Mouse (Mus musculus) MEL (cell line): ENCODE data around the gene Aftph. TPM values are rescaled to one million over a fixed set of nuclear protein-coding genes. Genes with fewer than 3 reads are reported as not detected.

Experiments
- DNase-seq: peaks from one replicate; pipeline ENCODE4 v3.0.0; 2011; ENCODE audit warnings: low read depth, low spot score
- H3K27ac ChIP-seq: 2 replicates; pipeline ENCODE4 v1.5.1; 2012; ENCODE audit warnings: low read depth, mild to moderate bottlenecking, control low read depth, low read length, moderate library complexity; ENCODE audit not compliant: control insufficient read depth
- H3K27me3 ChIP-seq, 2 experiments: fragments of 150-350 bp in 1 of 2; sonication (generic) in 1 of 2; 2 replicates each; pipeline ENCODE4 v1.6.1; 2012; ENCODE audit warnings: low read length in 2 of 2, mild to moderate bottlenecking in 2 of 2, improper control_type of control experiment in 1 of 2, moderate library complexity in 1 of 2; ENCODE audit not compliant: insufficient read depth in 2 of 2, control insufficient read depth in 1 of 2
- H3K36me3 ChIP-seq, 2 experiments: 2 replicates each; pipeline ENCODE4 v1.6.1; 2012 to 2014; ENCODE audit warnings: low read length in 2 of 2, improper control_type of control experiment in 1 of 2, inconsistent platforms in 1 of 2, mild to moderate bottlenecking in 1 of 2; ENCODE audit not compliant: insufficient read depth in 2 of 2, control insufficient read depth in 1 of 2
- H3K4me1 ChIP-seq, 2 experiments: fragments of 150-350 bp in 1 of 2; sonication (generic) in 1 of 2; 2 replicates each; pipeline ENCODE4 v1.6.1; 2012; ENCODE audit warnings: low read length in 2 of 2, improper control_type of control experiment in 1 of 2, mild to moderate bottlenecking in 1 of 2; ENCODE audit not compliant: insufficient read depth in 2 of 2, control insufficient read depth in 1 of 2
- H3K4me3 ChIP-seq, 2 experiments: fragments of 150-350 bp in 1 of 2; sonication (generic) in 1 of 2; 2 replicates each; pipeline ENCODE4 v1.5.1; 2012; ENCODE audit warnings: low read depth in 2 of 2, low read length in 2 of 2, mild to moderate bottlenecking in 2 of 2, moderate library complexity in 2 of 2, control low read depth in 1 of 2, improper control_type of control experiment in 1 of 2; ENCODE audit not compliant: control insufficient read depth in 1 of 2, insufficient read depth in 1 of 2
- H3K79me2 ChIP-seq: 2 replicates; pipeline ENCODE4 v1.6.1; 2012; ENCODE audit warnings: mild to moderate bottlenecking, low read length, moderate library complexity; ENCODE audit not compliant: control insufficient read depth, poor library complexity, insufficient read depth
- H3K9ac ChIP-seq: 2 replicates; pipeline ENCODE4 v1.6.1; 2012; ENCODE audit warnings: low read depth, mild to moderate bottlenecking, control low read depth, low read length, moderate library complexity; ENCODE audit not compliant: control insufficient read depth, poor library complexity, severe bottlenecking
- H3K9me3 ChIP-seq: fragments of 150-350 bp; sonication (generic); replicated peaks from 2 replicates; pipeline ENCODE4 v1.6.1; 2012; ENCODE audit warnings: mild to moderate bottlenecking, low read length, improper control_type of control experiment, moderate library complexity; ENCODE audit not compliant: insufficient read depth
- BHLHE40 ChIP-seq: IDR thresholded peaks from 2 replicates; pipeline ENCODE4 v1.6.1; 2012; ENCODE audit warnings: low read depth, mild to moderate bottlenecking, inconsistent platforms, low read length, improper control_type of control experiment, borderline replicate concordance
- CHD1 ChIP-seq: IDR thresholded peaks from 2 replicates; pipeline ENCODE4 v1.6.1; 2012; ENCODE audit warnings: low read depth, mild to moderate bottlenecking, inconsistent platforms, low read length, improper control_type of control experiment
- CTCF ChIP-seq, 3 experiments: IDR thresholded peaks in 2 of 3; conservative IDR thresholded peaks in 1 of 3; 2 replicates each; pipeline ENCODE4 v1.5.1; 2011 to 2012; ENCODE audit warnings: low read length in 3 of 3, low read depth in 2 of 3, mild to moderate bottlenecking in 2 of 3, improper control_type of control experiment in 1 of 3, inconsistent platforms in 1 of 3, mixed read lengths in 1 of 3, moderate library complexity in 1 of 3; ENCODE audit not compliant: control insufficient read depth in 1 of 3, insufficient read depth in 1 of 3, poor library complexity in 1 of 3, severe bottlenecking in 1 of 3
- E2F4 ChIP-seq: IDR thresholded peaks from 2 replicates; pipeline ENCODE4 v1.6.1; 2011; ENCODE audit warnings: low read depth, low read length, improper control_type of control experiment, borderline replicate concordance
- ELF1 ChIP-seq: IDR thresholded peaks from 2 replicates; pipeline ENCODE4 v1.6.1; 2014; ENCODE audit warnings: low read depth, mild to moderate bottlenecking, inconsistent platforms, low read length, improper control_type of control experiment, moderate library complexity
- EP300 ChIP-seq, 2 experiments: IDR thresholded peaks; 2 replicates each; pipeline ENCODE4 v1.6.1; 2011; ENCODE audit warnings: improper control_type of control experiment in 2 of 2, low read length in 2 of 2, low read depth in 1 of 2, mild to moderate bottlenecking in 1 of 2
- ETS1 ChIP-seq: IDR thresholded peaks from 2 replicates; pipeline ENCODE4 v1.6.1; 2012; ENCODE audit warnings: low read depth, mild to moderate bottlenecking, inconsistent platforms, low read length, improper control_type of control experiment, moderate library complexity
- GABPA ChIP-seq: IDR thresholded peaks from 2 replicates; pipeline ENCODE4 v1.6.1; 2012; ENCODE audit warnings: low read depth, mild to moderate bottlenecking, inconsistent platforms, low read length, improper control_type of control experiment, moderate library complexity
- JUND ChIP-seq: IDR thresholded peaks from 2 replicates; pipeline ENCODE4 v1.6.1; 2011; ENCODE audit warnings: low read depth, mild to moderate bottlenecking, improper control_type of control experiment, low read length
- KAT2A ChIP-seq: conservative IDR thresholded peaks from 2 replicates; pipeline ENCODE4 v1.6.1; 2012; ENCODE audit warnings: low read depth, low read length, improper control_type of control experiment, inconsistent platforms
- MAFK ChIP-seq: IDR thresholded peaks from 2 replicates; pipeline ENCODE4 v1.6.1; 2011; ENCODE audit warnings: low read depth, mild to moderate bottlenecking, low read length, improper control_type of control experiment, borderline replicate concordance
- MAX ChIP-seq: IDR thresholded peaks from 2 replicates; pipeline ENCODE4 v1.6.1; 2011; ENCODE audit warnings: low read length, improper control_type of control experiment
- MEF2A ChIP-seq: IDR thresholded peaks from 2 replicates; pipeline ENCODE4 v1.6.1; 2014; ENCODE audit warnings: low read depth, mild to moderate bottlenecking, inconsistent platforms, low read length, improper control_type of control experiment; ENCODE audit not compliant: poor library complexity, insufficient replicate concordance, severe bottlenecking; ENCODE audit errors: extremely low read depth
- MXI1 ChIP-seq: IDR thresholded peaks from 2 replicates; pipeline ENCODE4 v1.6.1; 2011; ENCODE audit warnings: mild to moderate bottlenecking, low read depth, low read length, improper control_type of control experiment
- POLR2A ChIP-seq, 2 experiments: IDR thresholded peaks; 2 replicates each; pipeline ENCODE4 v1.6.1; 2011 to 2012; ENCODE audit warnings: low read length in 2 of 2, mild to moderate bottlenecking in 2 of 2, control low read depth in 1 of 2, improper control_type of control experiment in 1 of 2, low read depth in 1 of 2, moderate library complexity in 1 of 2; ENCODE audit not compliant: control insufficient read depth in 1 of 2, insufficient read depth in 1 of 2, poor library complexity in 1 of 2
- POLR2AphosphoS5 ChIP-seq: IDR thresholded peaks from 2 replicates; pipeline ENCODE4 v1.6.1; 2012; ENCODE audit warnings: low read depth, borderline replicate concordance, mild to moderate bottlenecking, inconsistent platforms, low read length, moderate library complexity, mixed read lengths
- RAD21 ChIP-seq: IDR thresholded peaks from 2 replicates; pipeline ENCODE4 v1.6.1; 2011; ENCODE audit warnings: mild to moderate bottlenecking, low read depth, low read length, improper control_type of control experiment
- RCOR1 ChIP-seq: IDR thresholded peaks from 2 replicates; pipeline ENCODE4 v1.6.1; 2012; ENCODE audit warnings: low read depth, mild to moderate bottlenecking, inconsistent platforms, low read length, improper control_type of control experiment
- SIN3A ChIP-seq: IDR thresholded peaks from 2 replicates; pipeline ENCODE4 v1.6.1; 2012; ENCODE audit warnings: low read length, improper control_type of control experiment, inconsistent platforms
- TBP ChIP-seq: IDR thresholded peaks from 2 replicates; pipeline ENCODE4 v1.8.0; 2011; ENCODE audit warnings: low read depth, low read length, improper control_type of control experiment
- TCF12 ChIP-seq: IDR thresholded peaks from 2 replicates; pipeline ENCODE4 v1.6.1; 2014; ENCODE audit warnings: low read depth, mild to moderate bottlenecking, inconsistent platforms, low read length, improper control_type of control experiment, moderate library complexity
- UBTF ChIP-seq: IDR thresholded peaks from 2 replicates; pipeline ENCODE4 v1.6.1; 2012; ENCODE audit warnings: low read depth, mild to moderate bottlenecking, inconsistent platforms, low read length, improper control_type of control experiment, moderate library complexity, borderline replicate concordance; ENCODE audit not compliant: insufficient read depth
- USF2 ChIP-seq, 2 experiments: IDR thresholded peaks; 2 replicates each; pipeline ENCODE4 v1.6.1; 2011 to 2012; ENCODE audit warnings: improper control_type of control experiment in 2 of 2, low read length in 2 of 2, borderline replicate concordance in 1 of 2, inconsistent platforms in 1 of 2, low read depth in 1 of 2, mild to moderate bottlenecking in 1 of 2; ENCODE audit not compliant: insufficient read depth in 1 of 2
- ZC3H11A ChIP-seq: IDR thresholded peaks from 2 replicates; pipeline ENCODE4 v1.6.1; 2012; ENCODE audit warnings: low read depth, mild to moderate bottlenecking, inconsistent platforms, low read length, improper control_type of control experiment
- ZKSCAN1 ChIP-seq: IDR thresholded peaks from 2 replicates; pipeline ENCODE4 v1.6.1; 2012; ENCODE audit warnings: low read depth, mild to moderate bottlenecking, inconsistent platforms, low read length, improper control_type of control experiment, moderate library complexity
- ZMIZ1 ChIP-seq: IDR thresholded peaks from 2 replicates; pipeline ENCODE4 v1.6.1; 2012; ENCODE audit warnings: low read depth, mild to moderate bottlenecking, inconsistent platforms, low read length, improper control_type of control experiment, moderate library complexity
- polyA plus RNA-seq, 2 experiments: library from polyadenylated mRNA; stranded (reverse) in 1 of 2; unstranded in 1 of 2; fragments of >175 nt in 1 of 2; fragments of >200 nt in 1 of 2; gene quantifications; 2 replicates each; pipeline versions ENCODE4 v1.2.1 to v1.2.4; 2012; ENCODE audit warnings: low replicate concordance in 2 of 2, low read depth in 1 of 2; ENCODE audit not compliant: insufficient read length in 2 of 2, insufficient read depth in 1 of 2, missing spikeins in 1 of 2
- total RNA-seq: library from RNA; depleted of rRNA; stranded (reverse); fragments of 300-350 nt; gene quantifications from 2 replicates; pipeline ENCODE4 v1.2.3, GENCODE M21; 2012

Aftph gene
- total and polyA plus RNA-seq, 3 experiments, result 38.1 to 47.2 (median 38.1) TPM

DNA sequence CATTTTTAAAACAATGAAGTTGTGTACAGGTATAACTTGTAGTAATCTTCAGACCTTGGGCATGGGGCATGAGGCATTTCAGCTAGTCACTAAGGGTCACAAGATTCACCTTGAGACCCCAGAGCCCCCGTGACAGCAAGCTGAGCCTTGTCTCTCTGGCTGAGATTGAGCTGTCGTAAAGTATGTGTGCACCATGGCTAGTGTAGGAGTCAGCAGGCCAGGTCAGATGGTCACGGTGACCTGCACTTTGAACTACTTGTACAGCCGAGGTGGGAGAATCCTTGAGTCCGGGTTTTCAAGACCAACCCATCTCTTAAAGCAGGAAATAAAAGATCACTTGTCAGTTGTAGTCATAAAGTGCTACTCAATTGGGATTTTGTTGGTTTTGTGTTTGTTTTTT is 98.2 kb downstream of the Aftph start:
- H3K4me1 ChIP-seq, result no peaks in the 10 kb centered on the region
- DNase-seq, result no peak

GRCm38 (mm10) chr11:20642321-20642720 is 99.1 kb downstream of the Aftph start:
- H3K36me3 ChIP-seq, result no peaks in the 10 kb centered on the region; a peak in 1 of 4 replicates
- DNase-seq, result no peak
- no peak overlapping the region for H3K27ac ChIP-seq
- H3K79me2 ChIP-seq, result peaks cover 28% of the 10 kb centered on the region
- no peaks in the 10 kb centered on the region for H3K9me3 ChIP-seq
- H3K27me3 ChIP-seq, result no peaks in the 10 kb centered on the region
- TF ChIP-seq UBTF (no peak), ZKSCAN1 (no peak), MAX (no peak), POLR2AphosphoS5 (no peak), EP300 (IDR thresholded peaks at IDR 0.05; ENCODE audit: low read depth in 1 of 2, low read length in 2 of 2) (no peak), KAT2A (no peak), E2F4 (no peak), POLR2A (IDR thresholded peaks at IDR 0.05; ENCODE audit: control insufficient read depth in 1 of 2, insufficient read depth in 1 of 2, low read depth in 1 of 2, low read length in 2 of 2, poor library complexity in 1 of 2) (no peak), GABPA (no peak), MXI1 (no peak), ZMIZ1 (no peak), ZC3H11A (no peak), CTCF (IDR thresholded peaks at IDR 0.05 in 2 of 3, conservative IDR thresholded peaks at IDR 0.05 in 1 of 3; ENCODE audit: control insufficient read depth in 1 of 3, insufficient read depth in 1 of 3, low read depth in 2 of 3, low read length in 3 of 3, poor library complexity in 1 of 3, severe bottlenecking in 1 of 3) (no peak), SIN3A (no peak), MAFK (no peak), RCOR1 (no peak)
- no peaks in the 10 kb centered on the region for H3K4me1 ChIP-seq
- no peak overlapping the region for H3K4me3 ChIP-seq
- H3K9ac ChIP-seq, result no peak overlapping the region

More for the DNA sequence above, 98.2 kb downstream of the Aftph start:
- no peaks in the 10 kb centered on the region; a peak in 1 of 4 replicates for H3K36me3 ChIP-seq
- H3K27ac ChIP-seq, result no peak overlapping the region
- H3K9me3 ChIP-seq, result no peaks in the 10 kb centered on the region
- no peak overlapping the region for H3K9ac ChIP-seq
- H3K27me3 ChIP-seq, result no peaks in the 10 kb centered on the region
- TF ChIP-seq MAFK (no peak), ELF1 (no peak), GABPA (no peak), ETS1 (no peak), RCOR1 (no peak), POLR2A (IDR thresholded peaks at IDR 0.05; ENCODE audit: control insufficient read depth in 1 of 2, insufficient read depth in 1 of 2, low read depth in 1 of 2, low read length in 2 of 2, poor library complexity in 1 of 2) (no peak), SIN3A (no peak), JUND (no peak), BHLHE40 (no peak), USF2 (IDR thresholded peaks at IDR 0.05; ENCODE audit: borderline replicate concordance in 1 of 2, insufficient read depth in 1 of 2, low read depth in 1 of 2, low read length in 2 of 2) (no peak), ZC3H11A (no peak), ZMIZ1 (no peak), TBP (no peak), EP300 (IDR thresholded peaks at IDR 0.05; ENCODE audit: low read depth in 1 of 2, low read length in 2 of 2) (no peak), UBTF (no peak), RAD21 (no peak), MEF2A (no peak), TCF12 (no peak), CHD1 (no peak)
- peaks cover 27% of the 10 kb centered on the region for H3K79me2 ChIP-seq
- no peak overlapping the region for H3K4me3 ChIP-seq
